Mouse (Mus musculus) embryonic facial prominence, embryonic 12.5 days (tissue): ENCODE results near the gene Allc. TPM values are rescaled to one million over a fixed set of nuclear protein-coding genes. Genes with fewer than 3 reads are reported as not detected.

Source experiments
- ATAC-seq: fragments of 200-750 bp; cut with Nextera tagmentation; 2 replicates; pipeline ENCODE4 v1.8.0; 2017; ENCODE audit not compliant: insufficient number of reproducible peaks, insufficient read depth, low FRiP score, low TSS enrichment
- H3K27ac ChIP-seq: fragments of 300-500 bp; sonication (generic); 2 replicates; pipeline ENCODE4 v1.5.1; 2016; ENCODE audit warnings: mild to moderate bottlenecking
- H3K27me3 ChIP-seq: fragments of 300-500 bp; sonication (generic); 2 replicates; pipeline ENCODE4 v1.6.1; 2016; ENCODE audit warnings: mild to moderate bottlenecking, moderate library complexity
- H3K36me3 ChIP-seq: fragments of 300-500 bp; sonication (generic); 2 replicates; pipeline ENCODE4 v1.6.1; 2016; ENCODE audit warnings: mild to moderate bottlenecking
- H3K4me1 ChIP-seq: fragments of 300-500 bp; sonication (generic); 2 replicates; pipeline ENCODE4 v1.6.1; 2016
- H3K4me2 ChIP-seq: fragments of 300-500 bp; sonication (generic); replicated peaks from 2 replicates; pipeline ENCODE4 v1.6.1; 2016; ENCODE audit warnings: mild to moderate bottlenecking, moderate library complexity
- H3K4me3 ChIP-seq: fragments of 300-500 bp; sonication (generic); 2 replicates; pipeline ENCODE4 v1.5.1; 2016; ENCODE audit warnings: mild to moderate bottlenecking
- H3K9ac ChIP-seq: fragments of 300-500 bp; sonication (generic); 2 replicates; pipeline ENCODE4 v1.6.1; 2016; ENCODE audit warnings: mild to moderate bottlenecking, moderate library complexity
- H3K9me3 ChIP-seq: fragments of 300-500 bp; sonication (generic); 2 replicates; pipeline ENCODE4 v1.6.1; 2016; ENCODE audit warnings: mild to moderate bottlenecking, moderate library complexity
- WGBS: fragments of 180-500 bp; shearing (Covaris S2); methylation state at CpG from one replicate; pipeline ENCODE4 v1.1.7; 2016; 5-methylcytosine and 5-hydroxymethylcytosine counted together
- polyA plus RNA-seq: library from polyadenylated mRNA; unstranded; fragments of >200 nt; fragmentation: Nextera tagmentation; extraction: Ambion mirVana; gene quantifications from 2 replicates; pipeline ENCODE4 v1.2.1, GENCODE M21; 2016

The Allc gene
- polyA plus RNA-seq, 1 experiment from 2014 or later, result not detected

GRCm38 (mm10) chr12:28578147-28578546, 4.2 kb downstream of the Allc start:
- ATAC-seq, result no peak
- no peak overlapping the region for H3K4me3 ChIP-seq
- H3K4me2 ChIP-seq, result no peak overlapping the region
- H3K9me3 ChIP-seq, result no peaks in the 10 kb centered on the region
- no peaks in the 10 kb centered on the region for H3K4me1 ChIP-seq
- no peak overlapping the region for H3K9ac ChIP-seq
- no peaks in the 10 kb centered on the region for H3K27me3 ChIP-seq
- WGBS, result 87% methylated on average over 3 of the region's 3 CpGs
- H3K36me3 ChIP-seq, result no peaks in the 10 kb centered on the region
- H3K27ac ChIP-seq, result no peak overlapping the region

- Histone ChIP-seq H3K36me3 (no peaks in the 10 kb centered on the region), H3K4me2 (no peak overlapping the region), H3K27ac (no peak overlapping the region), H3K4me1 (no peaks in the 10 kb centered on the region), H3K27me3 (no peaks in the 10 kb centered on the region), H3K9me3 (no peaks in the 10 kb centered on the region), H3K4me3 (no peak overlapping the region), H3K9ac (no peak overlapping the region)
- 72% methylated on average over 6 of the region's 6 CpGs for WGBS
- ATAC-seq, result no peak
Observed at GRCm38 (mm10) chr12:28575366-28576070, 6.8 kb downstream of the Allc start.

DNA sequence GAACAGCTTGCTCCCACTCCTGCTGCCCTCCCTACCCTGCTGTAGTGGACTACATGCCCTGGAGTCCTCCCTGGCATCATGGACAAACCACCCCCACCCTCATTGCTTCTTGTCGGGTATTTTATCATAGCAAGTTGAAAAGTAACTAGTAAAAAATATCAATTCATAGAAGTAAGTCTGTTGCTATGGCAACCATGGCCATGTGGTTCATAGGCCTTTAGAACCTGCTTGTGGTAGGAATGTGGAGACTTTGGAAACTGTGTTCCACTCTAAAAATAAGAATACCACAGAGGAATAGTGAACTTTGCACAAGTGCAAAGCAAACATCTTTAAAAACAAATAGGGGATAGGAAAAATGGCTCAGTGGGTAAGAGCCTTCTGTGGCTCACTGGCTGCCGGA, 10.1 kb downstream of the Allc start:
- Histone ChIP-seq H3K27me3 (no peaks in the 10 kb centered on the region), H3K9me3 (no peaks in the 10 kb centered on the region), H3K36me3 (no peaks in the 10 kb centered on the region), H3K4me2 (no peak overlapping the region), H3K9ac (no peak overlapping the region), H3K4me1 (no peaks in the 10 kb centered on the region), H3K4me3 (no peak overlapping the region), H3K27ac (no peak overlapping the region)
- WGBS, result 94% methylated on average over 2 of the region's 2 CpGs
- no peak for ATAC-seq

GRCm38 (mm10) chr12:28552299-28552698, 30.0 kb downstream of the Allc start, which contains the start of gene Dcdc2c:
Gene Dcdc2c, minus strand, starts transcription at chr12:28552399.
- H3K4me2 ChIP-seq, result no peak within 1 kb of the TSS; the same call in 1 of the 2 replicates
- no peak within 1 kb of the TSS for H3K9ac ChIP-seq
- H3K4me3 ChIP-seq, result no peak within 1 kb of the TSS
- no peak for ATAC-seq
- no peaks in the 10 kb centered on the region for H3K4me1 ChIP-seq
- no peaks in the 10 kb centered on the region for H3K36me3 ChIP-seq
- no peaks in the 10 kb centered on the region for H3K27me3 ChIP-seq
- WGBS, result 68% methylated on average over 15 of the region's 15 CpGs
- H3K9me3 ChIP-seq, result no peaks in the 10 kb centered on the region
- no peak within 1 kb of the TSS for H3K27ac ChIP-seq

DNA sequence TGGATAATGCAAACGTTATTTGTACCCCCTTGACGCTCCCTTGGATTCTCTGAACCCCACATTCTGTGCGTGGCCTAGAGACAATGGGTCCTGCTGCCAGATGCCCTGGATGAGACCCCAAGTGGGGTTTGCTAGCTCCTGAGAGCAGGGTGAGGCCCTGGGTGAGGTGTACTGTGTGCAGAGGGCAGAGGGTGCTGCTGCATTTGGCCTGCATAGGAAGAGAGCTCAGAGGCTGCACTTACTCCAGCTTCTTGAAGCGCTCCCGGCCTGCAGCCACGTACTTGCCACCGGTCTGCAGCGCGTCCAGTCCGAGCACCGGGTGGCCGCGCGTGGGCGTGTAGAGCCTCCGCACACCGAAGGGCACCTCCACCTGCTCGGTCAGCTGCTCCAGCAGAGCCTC, 30.5 kb downstream of the Allc start:
- Histone ChIP-seq H3K4me3 (no peak overlapping the region), H3K36me3 (no peaks in the 10 kb centered on the region), H3K9me3 (no peaks in the 10 kb centered on the region), H3K4me2 (no peak overlapping the region; the same call in 1 of the 2 replicates), H3K4me1 (no peaks in the 10 kb centered on the region), H3K27me3 (no peaks in the 10 kb centered on the region), H3K27ac (no peak overlapping the region), H3K9ac (no peak overlapping the region)
- WGBS, result 75% methylated on average over 18 of the region's 18 CpGs
- ATAC-seq, result no peak

- Histone ChIP-seq H3K27ac (no peak overlapping the region), H3K4me2 (no peak overlapping the region), H3K4me3 (no peak overlapping the region), H3K9me3 (no peaks in the 10 kb centered on the region), H3K36me3 (no peaks in the 10 kb centered on the region), H3K27me3 (no peaks in the 10 kb centered on the region), H3K9ac (no peak overlapping the region), H3K4me1 (no peaks in the 10 kb centered on the region)
- WGBS, result 61% methylated on average over 4 of the region's 4 CpGs
- ATAC-seq, result no peak
Observed at GRCm38 (mm10) chr12:28548887-28549286, 33.4 kb downstream of the Allc start.

GRCm38 (mm10) chr12:28514264-28514775, 68.0 kb downstream of the Allc start:
- H3K4me2 ChIP-seq, result no peak overlapping the region
- WGBS, result 43% methylated on average over 1 of the region's 1 CpGs
- H3K9me3 ChIP-seq, result 0 out of 2 replicates have a peak, but pooled peaks cover 5% of the 10 kb centered on the region
- H3K4me3 ChIP-seq, result no peak overlapping the region
- no peaks in the 10 kb centered on the region for H3K36me3 ChIP-seq
- 0 out of 2 replicates have a peak, but pooled peaks cover 2% of the 10 kb centered on the region for H3K27me3 ChIP-seq
- no peak overlapping the region for H3K27ac ChIP-seq
- H3K9ac ChIP-seq, result no peak overlapping the region
- ATAC-seq, result no peak
- no peaks in the 10 kb centered on the region for H3K4me1 ChIP-seq

DNA sequence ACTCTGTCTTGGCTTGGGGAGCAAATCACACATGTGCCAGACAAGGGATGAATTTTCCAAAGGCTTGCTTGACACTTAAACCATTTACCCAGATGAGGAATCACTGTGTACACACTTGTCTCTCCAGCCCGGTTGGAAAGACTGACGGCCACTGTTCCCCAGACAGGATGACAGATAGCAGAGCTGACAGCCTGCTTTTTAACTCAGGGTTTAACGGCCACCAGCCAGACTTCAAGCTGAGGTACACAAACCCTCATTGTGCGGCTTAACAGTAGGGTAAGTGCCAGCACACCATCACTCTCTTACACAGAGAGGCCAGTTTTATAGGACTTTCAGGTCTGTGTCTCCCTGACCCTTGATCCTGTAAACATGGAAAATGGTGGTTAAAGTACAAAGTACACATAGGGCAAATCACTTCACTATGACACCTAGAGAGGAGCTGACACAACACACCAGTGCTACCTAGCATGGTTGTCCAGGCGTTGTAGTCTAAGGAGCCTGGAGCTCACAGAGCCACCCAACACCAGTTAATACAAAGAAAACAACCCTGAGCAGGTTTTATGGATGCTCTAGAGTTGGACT, 72.5 kb downstream of the Allc start:
- Histone ChIP-seq H3K27me3 (0 out of 2 replicates have a peak, but pooled peaks cover 2% of the 10 kb centered on the region), H3K4me1 (no peaks in the 10 kb centered on the region), H3K4me3 (no peak overlapping the region), H3K9ac (no peak overlapping the region), H3K27ac (no peak overlapping the region), H3K9me3 (0 out of 2 replicates have a peak, but pooled peaks cover 5% of the 10 kb centered on the region), H3K4me2 (no peak overlapping the region), H3K36me3 (no peaks in the 10 kb centered on the region)
- 51% methylated on average over 5 of the region's 5 CpGs for WGBS
- no peak for ATAC-seq

Other genes starting within 250 kb of the Allc start
- gene Dcdc2c, start 30.1 kb downstream of the Allc start, polyA plus RNA-seq, result 0.18 and 0.31 TPM in 2 replicates
- gene Colec11, start 40.9 kb upstream of the Allc start, polyA plus RNA-seq, result 0.37 TPM in 1 of 2 replicates, not detected in the other
- gene Rps7, start 53.4 kb upstream of the Allc start, polyA plus RNA-seq, result 708 and 761 TPM in 2 replicates
- gene Rnaseh1, start 67.1 kb upstream of the Allc start, polyA plus RNA-seq, result 30.3 and 30.7 TPM in 2 replicates
- 62.6 and 66.1 TPM in 2 replicates for gene Adi1, start 92.7 kb upstream of the Allc start, polyA plus RNA-seq
- gene Trappc12, start 167.9 kb upstream of the Allc start, polyA plus RNA-seq, result 42.6 and 46.3 TPM in 2 replicates
- 31.1 and 35.8 TPM in 2 replicates for gene Eipr1, start 169.3 kb upstream of the Allc start, polyA plus RNA-seq